Mouse (Mus musculus) layer of hippocampus, adult 9-10 months (tissue): ENCODE measurements around the gene Banf2.

Experiments
- DNase-seq: peaks from one replicate; pipeline ENCODE4 v3.0.0; 2022; ENCODE audit warnings: low spot score

Gene Banf2

GRCm38 (mm10) chr2:144032664-144033063 lies at the start of gene Banf2:
TSS of gene Banf2 (plus strand) at chr2:144033059.
- no peak for DNase-seq

DNA sequence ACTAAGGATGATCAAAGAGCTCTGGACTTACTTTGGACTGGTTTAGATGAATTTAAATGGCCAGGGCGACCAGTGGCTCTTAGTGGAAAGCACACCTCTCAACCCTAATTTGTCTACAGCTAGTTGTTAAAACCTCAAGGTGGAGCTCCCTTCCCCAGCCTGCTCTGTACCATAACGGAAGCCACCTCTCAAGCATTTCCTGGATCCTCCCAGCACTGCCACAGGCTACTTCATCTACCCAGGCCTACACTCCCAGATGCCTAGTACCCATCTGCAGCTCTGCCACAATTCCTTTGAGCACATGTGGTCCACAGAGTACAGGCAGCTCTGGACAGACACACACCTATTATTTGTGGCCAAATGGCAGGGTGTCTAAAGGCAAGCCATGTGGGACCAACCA lies 49.4 kb upstream of the Banf2 start:
- DNase-seq, result no peak

DNA sequence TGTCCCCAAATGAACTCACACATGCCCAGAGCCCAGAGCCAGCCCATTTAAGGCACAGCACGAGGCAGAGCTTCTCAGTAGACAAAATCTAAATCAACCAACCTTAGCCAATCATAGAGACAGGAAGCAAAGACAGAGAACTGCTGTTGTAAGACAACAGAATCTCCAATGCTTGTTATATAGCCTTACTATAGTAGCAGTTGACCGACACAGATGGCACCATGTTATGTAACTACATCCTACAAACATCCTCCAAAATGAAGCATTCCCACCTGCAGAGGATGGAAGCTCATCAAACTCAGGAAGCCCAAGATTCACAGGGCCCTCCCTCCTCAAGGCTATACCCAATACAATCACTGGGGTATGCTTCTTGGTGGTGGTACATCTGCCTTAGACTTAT lies 45.4 kb upstream of the Banf2 start:
- DNase-seq, result no peak

DNA sequence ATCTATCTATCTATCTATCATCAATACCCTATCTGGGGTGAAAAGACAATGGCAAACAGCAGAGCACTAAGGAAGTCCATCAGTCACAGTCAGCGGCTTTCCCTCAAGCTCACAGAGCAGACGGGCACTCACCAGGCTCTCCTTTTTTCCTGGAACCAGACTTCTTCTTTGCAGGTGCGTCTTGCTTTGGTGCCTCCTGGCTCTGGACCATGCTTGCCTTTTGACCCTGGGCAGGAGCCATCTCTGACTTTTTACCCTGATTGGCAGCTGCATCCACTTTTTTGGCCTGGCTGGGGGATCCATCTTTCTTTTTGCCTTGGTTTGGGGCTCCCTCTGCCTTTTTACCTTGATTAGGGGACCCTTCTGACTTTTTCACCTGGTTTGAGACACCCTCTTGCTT lies 44.8 kb upstream of the Banf2 start:
- DNase-seq, result no peak

GRCm38 (mm10) chr2:143990997-143991396 lies 41.9 kb upstream of the Banf2 start:
- DNase-seq, result no peak

DNA sequence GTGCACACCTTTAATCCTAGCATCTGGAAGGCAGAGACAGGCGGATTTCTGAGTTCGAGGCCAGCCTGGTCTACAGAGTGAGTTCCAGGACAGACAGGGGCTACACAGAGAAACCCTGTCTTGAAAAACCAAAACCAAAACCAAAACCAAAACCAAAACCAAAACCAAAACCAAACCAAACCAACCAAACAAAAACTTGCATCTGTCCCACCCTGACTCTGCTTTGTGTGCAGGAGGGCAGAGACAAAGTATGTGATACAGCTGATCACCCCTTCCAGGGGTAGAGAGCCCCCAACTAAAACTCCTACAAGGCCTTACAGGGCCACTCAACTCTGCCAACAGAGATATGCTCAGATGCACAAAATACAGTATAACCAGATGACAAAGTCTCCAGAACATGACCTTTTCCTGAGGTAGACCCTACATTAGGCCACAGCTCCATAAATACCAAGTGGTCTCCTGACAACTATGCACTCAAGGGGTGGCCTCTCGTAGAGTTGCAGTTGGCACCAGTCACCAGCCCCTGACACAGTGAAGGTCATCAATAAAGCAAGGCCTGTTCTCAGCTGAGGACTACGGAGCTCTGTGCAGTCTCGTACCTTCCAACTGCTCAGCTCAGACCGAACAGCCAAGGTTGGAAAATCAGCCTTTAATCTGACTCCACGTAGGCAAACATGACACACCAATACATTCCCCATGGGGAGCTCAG lies 40.7 kb upstream of the Banf2 start:
- no peak for DNase-seq

DNA sequence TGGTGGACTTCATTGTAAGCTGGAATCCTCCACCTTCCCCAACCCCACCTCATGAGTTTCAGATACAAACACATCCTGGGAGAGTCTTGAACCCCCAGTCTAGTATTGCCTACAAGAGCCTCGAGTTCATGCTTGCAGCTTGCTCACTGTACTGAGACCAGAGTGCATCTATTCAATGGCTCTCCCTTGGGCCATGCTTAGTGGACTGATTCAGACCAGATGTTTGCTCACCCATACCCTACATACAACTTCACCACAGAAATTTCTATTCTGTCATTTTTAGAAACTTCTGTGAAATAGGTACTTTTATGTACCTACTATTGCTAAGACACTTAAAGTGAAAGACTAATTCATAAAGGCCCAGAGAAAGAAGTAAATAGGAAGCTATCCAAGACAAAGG lies 39.9 kb upstream of the Banf2 start:
- no peak for DNase-seq

DNA sequence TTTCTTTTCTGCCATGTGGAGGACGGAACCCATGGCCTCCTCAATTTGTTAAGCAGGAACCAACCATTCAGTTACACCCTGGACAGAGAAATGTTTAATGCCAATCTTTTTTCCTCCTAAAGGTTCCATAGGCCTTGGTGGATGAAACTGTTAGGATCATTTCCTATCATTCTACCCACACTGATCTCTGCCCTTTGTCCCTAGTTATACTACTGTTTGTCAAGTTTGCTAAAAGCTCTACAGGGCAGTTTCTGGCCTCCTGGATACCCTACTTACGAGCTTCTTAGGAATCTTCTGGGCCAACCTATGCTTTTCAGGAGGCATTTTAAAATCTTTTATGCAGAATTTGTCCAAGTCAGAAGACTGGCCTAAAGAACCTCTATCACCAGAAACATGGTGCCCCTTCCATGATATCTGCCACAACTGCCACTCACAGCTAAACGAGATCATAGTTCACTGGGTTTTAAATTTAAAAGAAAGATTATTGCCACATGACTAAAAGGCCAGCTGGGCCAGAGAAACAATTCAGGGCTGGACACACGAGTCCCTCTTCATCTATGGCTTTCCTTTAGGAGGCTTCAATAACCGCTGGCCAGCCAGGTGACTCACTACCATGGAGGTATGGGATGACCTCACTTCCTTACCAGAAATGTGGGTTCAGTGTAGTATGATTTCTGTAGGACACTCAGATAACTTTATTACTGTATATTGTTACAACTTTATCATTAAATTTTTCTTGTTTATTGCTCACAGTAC lies 30.5 kb upstream of the Banf2 start:
- DNase-seq, result no peak

GRCm38 (mm10) chr2:144003544-144003943 lies 29.3 kb upstream of the Banf2 start:
- no peak for DNase-seq

DNA sequence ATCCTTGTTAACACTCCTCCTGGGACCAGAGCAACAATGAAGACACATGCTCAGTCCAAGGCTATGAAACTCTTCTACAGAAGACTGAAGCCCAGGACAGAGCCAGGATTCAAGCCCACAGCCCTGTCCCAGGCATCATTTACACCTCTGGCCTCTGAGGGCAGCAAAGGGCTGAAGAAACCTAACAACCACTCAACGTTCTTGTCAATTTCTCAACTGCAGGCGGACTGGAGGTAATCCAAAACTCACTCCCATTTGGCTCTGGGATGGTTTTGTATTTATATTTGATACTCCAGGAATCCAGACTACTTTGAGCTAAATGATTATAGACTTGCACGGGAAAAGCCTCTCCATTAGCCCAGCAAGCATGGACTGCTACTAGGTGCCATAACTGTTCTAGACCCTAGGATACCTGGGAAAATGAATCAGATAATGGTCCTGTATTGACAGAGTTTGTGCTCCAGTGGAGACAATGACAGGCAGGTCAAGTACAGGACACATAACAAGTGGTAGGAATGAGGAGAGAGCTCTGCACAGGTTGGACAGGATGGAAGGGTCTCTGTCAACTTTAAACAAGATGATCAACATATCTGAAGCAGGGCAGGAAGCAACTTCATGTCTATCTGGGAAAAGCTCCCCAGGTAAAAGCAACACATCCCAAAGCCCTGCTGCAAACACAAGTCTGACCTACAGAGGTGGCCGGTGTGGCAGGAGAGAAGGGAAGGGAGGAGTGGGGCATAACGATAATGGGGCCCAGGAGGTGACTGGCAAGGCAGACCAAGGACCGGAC lies 27.5 kb upstream of the Banf2 start:
- no peak for DNase-seq

GRCm38 (mm10) chr2:144006686-144007085 lies 26.2 kb upstream of the Banf2 start:
- no peak for DNase-seq

DNA sequence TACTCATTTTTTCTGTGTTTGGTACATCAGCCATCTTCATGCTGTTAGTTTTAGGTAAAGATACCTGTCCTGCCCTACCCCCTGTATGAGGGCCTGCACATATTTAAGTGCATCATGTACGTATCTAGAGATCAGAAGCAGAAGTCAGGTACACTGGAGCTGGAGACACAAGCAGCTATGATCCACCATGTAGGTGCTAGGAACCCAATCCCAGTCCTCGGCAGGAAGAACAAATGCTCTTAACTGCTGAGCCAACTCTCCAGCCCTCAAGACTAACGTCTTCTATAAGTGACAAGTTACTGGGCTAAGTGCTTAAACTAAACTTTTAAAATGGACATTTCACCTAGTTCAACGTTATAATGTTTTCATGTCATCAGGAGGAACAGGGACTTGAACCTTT lies 25.6 kb upstream of the Banf2 start:
- DNase-seq, result no peak

DNA sequence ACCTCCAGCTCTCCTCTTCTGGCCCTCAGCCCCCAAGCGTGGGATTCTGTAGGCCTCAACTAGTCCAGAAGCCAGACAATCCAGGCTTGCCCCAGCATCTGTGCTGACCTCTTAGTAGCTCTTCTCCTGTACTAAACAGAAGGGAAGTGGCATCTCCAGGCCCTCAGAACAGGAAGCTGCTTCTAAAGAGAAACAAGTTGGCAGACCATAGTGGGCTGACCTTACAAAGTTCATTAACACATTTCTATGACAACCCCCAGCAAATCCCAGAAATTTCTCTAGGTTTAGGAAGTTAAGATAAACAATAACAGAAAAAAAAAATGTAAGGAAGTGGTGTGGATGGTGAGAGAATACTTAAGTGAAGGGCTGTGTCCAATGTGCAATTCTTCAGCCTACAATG lies 23.8 kb upstream of the Banf2 start:
- DNase-seq, result no peak

DNA sequence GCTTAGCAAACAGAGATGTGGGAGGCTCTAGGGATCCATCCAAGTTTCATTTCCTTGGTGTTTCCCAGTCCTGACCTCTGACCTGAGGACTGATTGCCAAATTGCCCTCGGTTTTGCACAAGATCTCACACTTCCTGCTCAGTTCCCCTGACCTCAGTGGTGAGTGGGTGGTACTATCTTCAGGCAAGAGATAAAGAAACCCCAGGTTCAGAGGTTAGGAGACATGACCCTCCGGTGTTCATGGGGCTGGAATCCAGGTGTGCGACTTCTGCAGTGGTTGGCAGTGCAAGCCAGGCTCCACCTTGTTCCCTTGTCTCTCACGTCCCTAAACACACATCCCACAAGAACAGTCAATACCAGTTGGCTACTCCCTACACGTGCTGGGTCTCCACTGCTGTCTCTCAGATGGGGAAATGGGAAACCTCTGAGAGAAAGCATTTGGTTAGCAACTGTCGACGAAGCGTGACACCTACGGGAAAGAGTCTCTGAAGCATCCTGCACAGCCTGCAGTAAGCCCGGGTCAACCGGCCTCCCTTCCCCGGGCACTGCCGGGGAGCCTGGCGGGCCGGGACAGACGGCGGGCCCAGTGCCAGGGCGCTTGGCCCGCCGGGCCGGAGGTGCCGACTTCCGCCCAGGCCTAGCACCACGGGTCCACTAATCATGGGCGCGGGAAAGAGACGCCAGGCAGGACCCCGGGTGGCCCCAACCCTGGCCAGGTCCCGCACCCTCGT lies 23.1 kb upstream of the Banf2 start:
- peak; percentile 18 for DNase-seq

DNA sequence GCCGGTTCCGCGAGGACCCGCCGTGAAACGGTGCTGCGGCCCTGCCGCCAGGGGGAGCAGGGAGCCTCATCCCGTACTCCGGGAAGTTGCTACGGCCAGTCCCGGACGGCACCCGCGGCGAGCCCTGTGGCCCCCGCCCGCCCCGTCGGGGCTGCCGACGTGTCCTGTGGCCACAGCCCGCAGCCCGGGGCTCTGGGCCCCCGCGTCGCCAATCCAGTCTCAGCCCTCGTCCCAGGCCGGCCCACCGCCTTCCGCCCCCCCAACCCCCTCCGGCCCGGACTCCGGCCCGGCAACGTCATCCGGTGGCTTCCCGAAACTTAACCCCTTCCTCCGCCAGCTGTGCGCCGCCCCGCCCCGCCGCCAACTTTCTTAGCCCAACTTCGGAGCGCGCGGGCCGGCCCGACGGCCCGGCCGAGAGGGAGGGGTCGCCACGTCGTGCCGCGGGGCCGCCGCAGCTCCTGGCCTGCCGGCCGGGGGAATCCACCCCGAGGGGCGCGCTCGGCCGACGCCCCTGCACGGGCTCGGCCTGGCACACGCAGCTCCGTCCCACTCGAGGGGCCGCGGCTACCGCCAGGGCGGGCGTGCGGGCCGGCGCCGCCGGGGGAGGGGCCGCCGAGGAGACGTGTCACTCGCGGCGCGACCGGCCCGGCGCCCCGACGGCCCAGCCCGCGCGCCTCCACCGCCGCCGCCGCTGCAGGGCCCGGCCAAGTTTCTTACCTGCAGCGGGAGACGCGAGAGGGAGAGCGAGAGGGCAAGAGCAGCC lies 22.4 kb upstream of the Banf2 start:
- peak; percentile 30 for DNase-seq

DNA sequence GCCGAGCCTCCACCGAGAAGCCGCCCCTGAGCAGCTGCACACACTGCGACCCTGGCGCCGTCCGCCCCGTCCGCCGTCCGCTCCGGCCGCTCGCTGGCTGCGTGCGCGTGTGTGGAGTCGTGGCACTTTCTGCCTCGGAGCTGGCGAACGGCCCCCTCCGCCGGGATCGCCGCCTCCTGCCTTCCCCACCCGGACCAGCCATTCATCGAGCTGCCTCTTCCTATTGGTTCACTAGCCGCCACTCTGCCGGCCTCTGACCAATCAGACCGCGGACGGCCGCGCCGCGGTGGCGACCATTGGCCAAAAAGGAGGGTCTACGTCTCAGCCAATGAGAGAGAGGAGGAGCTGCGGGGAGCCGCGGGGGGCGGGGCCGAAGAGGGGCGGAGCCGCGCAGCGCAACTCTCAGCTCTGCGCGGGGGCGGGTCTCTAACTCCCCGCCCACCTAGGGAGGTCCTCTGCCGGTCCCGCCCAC lies 21.7 kb upstream of the Banf2 start, which contains the start of gene Rrbp1:
TSS of gene Rrbp1 (minus strand) at position 184 of the 472 bp plus-strand sequence.
- DNase-seq, result peak; percentile 93

DNA sequence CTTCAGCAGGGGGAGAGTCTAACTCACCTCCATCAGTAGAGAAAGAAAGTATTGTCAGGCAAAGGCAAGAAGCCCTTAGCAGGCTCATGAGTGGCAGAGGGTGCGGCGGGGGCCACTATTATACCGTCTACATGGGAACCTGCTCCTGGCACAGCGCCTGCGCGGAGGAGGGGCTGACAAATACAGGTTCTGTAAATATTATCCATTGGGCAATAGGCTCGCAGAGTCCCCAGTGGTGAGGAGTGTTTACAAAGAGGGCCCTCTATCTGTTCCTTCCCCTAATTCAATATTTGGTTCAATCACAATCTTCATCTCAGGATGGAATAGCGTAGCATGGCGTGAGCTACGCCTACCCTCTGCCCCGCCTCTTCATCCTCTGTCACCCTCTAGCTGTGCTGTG lies 18.8 kb upstream of the Banf2 start:
- no peak for DNase-seq

DNA sequence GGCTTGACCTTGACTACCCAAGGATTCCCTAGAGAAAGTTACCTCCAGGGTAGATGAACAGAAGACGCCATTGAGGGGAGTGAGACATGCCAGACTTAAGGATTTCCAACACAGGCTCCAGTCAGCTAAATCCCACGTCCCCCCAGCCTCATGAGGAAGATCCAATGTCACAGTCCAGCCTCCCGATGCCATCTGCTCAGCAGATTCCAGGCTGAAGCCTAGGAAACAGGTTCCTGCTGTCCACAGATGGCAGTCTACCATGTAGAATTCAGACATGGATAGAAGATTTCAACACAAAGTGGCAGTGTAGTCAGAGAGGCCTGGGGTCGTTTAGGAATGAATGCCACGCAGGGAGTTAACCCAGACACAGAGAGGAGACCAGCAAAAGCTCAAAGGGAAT lies 18.4 kb upstream of the Banf2 start:
- no peak for DNase-seq

GRCm38 (mm10) chr2:144015861-144016260 lies 17.0 kb upstream of the Banf2 start:
- DNase-seq, result no peak

DNA sequence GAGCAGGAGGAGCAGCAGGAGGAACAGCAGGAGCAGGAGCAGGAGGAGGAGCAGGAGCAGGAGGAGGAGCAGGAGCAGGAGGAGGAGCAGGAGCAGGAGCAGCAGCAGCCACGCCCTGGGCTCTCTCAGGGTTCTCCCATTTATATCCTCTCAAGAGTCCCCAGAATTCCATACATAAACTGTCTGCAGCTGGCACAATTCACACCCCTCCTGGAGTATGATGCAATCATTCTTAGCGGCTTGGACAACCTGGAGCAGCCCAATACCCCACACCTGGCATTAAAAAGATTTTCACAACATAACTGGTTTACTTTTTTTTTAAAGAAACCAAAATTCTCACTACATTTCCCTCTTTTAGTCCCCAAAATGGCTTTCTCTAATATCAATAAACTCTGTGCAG lies 12.9 kb upstream of the Banf2 start:
- DNase-seq, result no peak

- no peak for DNase-seq
Measured at GRCm38 (mm10) chr2:144022441-144022840, 10.4 kb upstream of the Banf2 start.
